Mouse (Mus musculus): ENCODE data around the gene Slit3.

The Slit3 gene

DNA sequence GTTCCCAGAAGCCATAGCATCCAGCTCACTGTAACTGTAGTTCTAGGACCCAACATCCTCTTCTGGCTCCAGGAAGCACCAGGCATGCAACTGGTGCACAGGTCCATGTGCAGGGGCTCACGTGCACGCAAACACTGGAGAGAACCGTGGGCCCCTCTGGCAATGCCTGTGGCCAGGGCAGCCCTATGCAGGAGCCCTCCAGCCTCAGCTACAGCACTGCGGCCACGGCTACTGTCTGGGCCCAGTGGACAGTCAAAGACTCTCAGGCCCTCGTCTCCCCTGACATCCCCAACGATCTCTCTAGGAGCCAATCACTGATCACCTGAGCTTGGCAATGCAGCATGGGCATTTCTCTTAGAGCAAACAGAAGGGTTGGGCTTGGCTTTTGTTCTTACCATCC is 572.6 kb downstream of the Slit3 start:
- DNase-seq (ENCODE audit: low spot score in 2 of 2) = no peak

- DNase-seq (ENCODE audit: low spot score in 2 of 2) = no peak
Measured at GRCm38 (mm10) chr11:35697476-35697875, 576.5 kb downstream of the Slit3 start.

DNA sequence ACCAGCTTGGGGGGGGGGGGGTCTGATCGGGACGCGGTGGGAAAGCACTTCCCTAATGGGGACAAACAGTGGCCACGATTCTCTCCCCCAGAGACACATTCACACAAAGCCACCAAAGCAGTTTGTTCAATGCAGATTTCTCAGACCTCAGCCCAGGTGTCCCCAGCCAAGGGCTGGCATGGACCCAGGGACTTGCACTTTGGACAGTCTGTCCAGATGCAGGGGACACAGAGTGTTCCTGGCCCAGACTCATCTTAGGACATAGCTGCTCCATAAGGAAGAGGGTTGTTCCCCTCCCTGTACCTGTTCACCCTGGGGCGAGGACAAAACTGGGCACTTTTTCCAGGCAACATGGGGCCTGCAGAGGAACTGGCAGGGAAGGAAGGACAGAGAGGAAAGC is 577.9 kb downstream of the Slit3 start:
- DNase-seq (ENCODE audit: low spot score in 2 of 2) = no peak

GRCm38 (mm10) chr11:35703471-35703870 is 582.4 kb downstream of the Slit3 start:
- DNase-seq (ENCODE audit: low spot score in 2 of 2) = no peak

GRCm38 (mm10) chr11:35704381-35704780 is 583.4 kb downstream of the Slit3 start:
- DNase-seq (ENCODE audit: low spot score in 2 of 2) = no peak

- DNase-seq (ENCODE audit: low spot score in 2 of 2) = no peak
Measured at GRCm38 (mm10) chr11:35704927-35705326, 583.9 kb downstream of the Slit3 start.

GRCm38 (mm10) chr11:35707431-35707830 is 586.4 kb downstream of the Slit3 start:
- DNase-seq (ENCODE audit: low spot score in 2 of 2) = no peak

GRCm38 (mm10) chr11:35711314-35711713 is 590.3 kb downstream of the Slit3 start:
- DNase-seq (ENCODE audit: low spot score in 2 of 2) = no peak

- DNase-seq (ENCODE audit: low spot score in 2 of 2) = no peak
Measured at GRCm38 (mm10) chr11:35718881-35719280, 597.9 kb downstream of the Slit3 start.

DNA sequence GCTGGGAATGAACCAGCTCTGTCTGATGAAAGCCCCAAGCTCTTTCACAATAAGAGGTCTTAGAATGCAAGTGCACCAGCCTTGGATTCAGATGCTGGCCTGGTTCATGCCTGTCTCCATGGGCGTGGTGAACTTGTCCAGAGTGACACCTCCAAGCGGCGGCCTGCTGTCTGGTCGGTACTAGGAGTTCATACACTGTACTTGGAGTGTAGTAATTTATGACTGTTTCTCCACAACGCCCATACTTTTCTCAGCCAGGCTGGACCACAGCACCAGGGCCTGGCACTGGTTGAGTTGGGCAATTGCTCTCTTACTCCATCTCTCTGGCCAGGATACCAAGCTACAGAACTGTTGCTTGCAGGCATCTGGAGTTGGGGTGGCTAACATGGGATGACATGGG is 602.9 kb downstream of the Slit3 start:
- no peak for DNase-seq (ENCODE audit: low spot score in 2 of 2)

- no peak for DNase-seq (ENCODE audit: low spot score in 2 of 2)
Measured at GRCm38 (mm10) chr11:35726341-35726846, 605.4 kb downstream of the Slit3 start.

DNA sequence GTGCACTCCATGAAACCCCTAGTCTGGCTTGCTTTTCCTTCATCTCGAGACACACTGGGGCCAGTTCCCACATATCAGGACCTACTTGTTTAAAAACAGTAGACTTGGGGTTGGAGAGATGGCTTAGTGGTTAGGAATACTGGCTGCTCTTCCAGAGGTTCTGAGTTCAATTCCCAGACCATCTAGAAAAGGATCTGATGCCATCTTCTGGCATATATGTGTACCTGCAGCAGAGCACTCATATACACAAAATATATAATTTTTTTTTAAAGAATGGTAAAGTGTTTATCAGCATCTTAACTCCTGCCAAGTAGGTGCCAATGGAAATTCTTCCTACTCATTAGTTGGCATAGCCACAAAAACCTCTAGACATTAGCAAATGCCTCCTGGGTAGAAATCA is 607.2 kb downstream of the Slit3 start:
- DNase-seq (ENCODE audit: low spot score in 2 of 2) = no peak

GRCm38 (mm10) chr11:35729186-35729585 is 608.2 kb downstream of the Slit3 start:
- DNase-seq (ENCODE audit: low spot score in 2 of 2) = no peak

- DNase-seq (ENCODE audit: low spot score in 2 of 2) = no peak
Measured at GRCm38 (mm10) chr11:35732366-35732765, 611.3 kb downstream of the Slit3 start.

DNA sequence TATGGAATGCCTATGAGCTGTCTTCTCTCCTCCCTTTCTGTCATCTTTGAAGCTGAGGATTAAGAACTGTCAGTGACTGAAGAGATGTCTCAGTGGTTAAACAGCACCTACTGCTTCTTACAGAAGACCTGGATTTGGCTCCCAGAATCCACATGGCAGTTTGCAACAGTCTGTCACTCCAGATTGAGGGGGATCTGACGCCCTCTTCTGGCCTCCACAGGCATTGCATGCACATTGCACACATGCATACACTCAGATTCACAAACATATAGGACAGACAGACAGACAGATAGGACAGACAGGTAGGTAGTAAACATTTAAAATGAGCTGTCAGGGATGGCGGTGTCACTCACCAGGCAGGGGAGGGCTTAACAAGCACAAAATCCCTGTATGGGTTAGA is 615.8 kb downstream of the Slit3 start:
- DNase-seq (ENCODE audit: low spot score in 2 of 2) = no peak

DNA sequence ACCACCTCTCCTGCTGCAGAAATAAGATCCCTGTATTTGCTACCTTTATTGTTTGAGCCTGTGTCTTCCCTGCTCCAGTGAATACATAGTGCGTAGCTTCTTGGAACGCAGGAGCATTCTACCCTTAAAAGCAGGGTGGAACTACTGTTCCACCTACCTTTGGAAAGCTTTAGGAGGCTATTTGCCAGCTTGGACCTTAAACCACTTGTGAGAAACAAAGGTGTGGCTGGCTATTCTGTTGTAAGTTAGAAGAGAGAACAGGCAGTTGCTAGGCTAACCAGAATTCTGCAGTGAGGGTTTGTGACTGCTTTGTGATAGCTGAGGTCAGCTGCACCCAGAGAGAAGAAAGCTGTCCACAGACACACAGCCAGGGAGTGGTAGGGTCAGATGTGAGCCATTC is 616.2 kb downstream of the Slit3 start:
- no peak for DNase-seq (ENCODE audit: low spot score in 2 of 2)

- DNase-seq (ENCODE audit: low spot score in 2 of 2) = no peak
Measured at GRCm38 (mm10) chr11:35738102-35738501, 617.1 kb downstream of the Slit3 start.

- peak; percentile 38 to 58 for DNase-seq (ENCODE audit: low spot score in 2 of 2)
Measured at GRCm38 (mm10) chr11:35743586-35743985, 622.6 kb downstream of the Slit3 start.

DNA sequence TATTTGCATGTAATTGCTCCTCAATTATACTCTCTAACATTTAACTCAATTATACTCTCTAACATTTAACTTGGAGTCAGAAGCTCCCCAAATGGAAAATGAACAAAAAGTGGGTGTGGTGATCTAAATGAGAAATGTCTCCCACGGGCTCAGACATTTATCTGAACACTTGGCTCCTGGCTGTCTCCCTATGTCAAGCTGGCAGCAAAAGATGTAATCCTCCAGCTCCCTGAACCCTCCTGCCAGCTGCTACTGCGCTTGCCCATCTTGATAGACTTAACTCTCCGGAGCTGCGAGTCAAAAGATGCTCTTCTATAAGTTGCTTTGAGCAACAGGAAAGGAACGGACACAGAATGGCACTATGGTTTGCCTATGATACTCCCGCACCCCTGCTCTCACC is 623.5 kb downstream of the Slit3 start:
- DNase-seq (ENCODE audit: low spot score in 2 of 2) = no peak

DNA sequence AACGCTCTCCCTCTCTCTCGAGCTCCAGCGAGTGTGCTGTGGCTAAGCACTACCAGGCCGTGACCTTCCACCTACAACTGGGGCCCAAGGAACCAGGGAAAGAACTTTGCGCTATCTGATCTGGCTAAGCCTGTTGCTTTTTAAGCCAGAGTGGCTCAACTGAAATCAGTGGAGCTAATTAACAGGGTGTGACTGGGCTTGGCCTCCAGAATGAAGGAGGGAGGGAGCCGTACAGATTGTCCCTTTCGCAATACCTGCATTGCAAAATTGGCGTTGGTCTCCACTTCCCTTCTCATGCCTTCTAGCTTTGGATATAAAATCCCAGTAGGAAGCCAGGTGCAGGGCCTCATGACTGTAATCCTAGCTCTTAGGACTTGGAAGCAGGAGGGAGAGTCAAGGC is 629.6 kb downstream of the Slit3 start:
- DNase-seq (ENCODE audit: low spot score in 2 of 2) = no peak

GRCm38 (mm10) chr11:35754906-35755418 is 633.9 kb downstream of the Slit3 start:
- no peak for DNase-seq (ENCODE audit: low spot score in 2 of 2)

DNA sequence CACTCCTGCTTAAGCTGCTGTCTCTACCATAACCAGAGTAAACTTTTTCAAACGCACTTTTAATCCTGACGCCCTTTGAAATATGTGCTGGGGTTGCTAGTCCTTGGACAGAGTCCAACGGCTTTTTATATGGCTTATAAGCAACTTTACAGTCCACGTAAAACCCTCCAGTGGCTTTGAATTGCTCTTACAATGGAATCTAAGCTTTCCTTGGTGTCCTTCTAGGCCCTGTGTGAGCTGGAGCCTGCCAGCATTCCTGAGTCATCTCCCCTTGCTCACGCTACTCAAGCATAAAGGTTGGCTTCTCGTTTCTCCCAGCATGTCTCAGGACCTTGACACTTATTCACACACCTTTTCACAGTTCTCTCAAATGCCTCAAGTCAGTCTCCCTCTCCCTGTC is 634.5 kb downstream of the Slit3 start:
- no peak for DNase-seq (ENCODE audit: low spot score in 2 of 2)

DNA sequence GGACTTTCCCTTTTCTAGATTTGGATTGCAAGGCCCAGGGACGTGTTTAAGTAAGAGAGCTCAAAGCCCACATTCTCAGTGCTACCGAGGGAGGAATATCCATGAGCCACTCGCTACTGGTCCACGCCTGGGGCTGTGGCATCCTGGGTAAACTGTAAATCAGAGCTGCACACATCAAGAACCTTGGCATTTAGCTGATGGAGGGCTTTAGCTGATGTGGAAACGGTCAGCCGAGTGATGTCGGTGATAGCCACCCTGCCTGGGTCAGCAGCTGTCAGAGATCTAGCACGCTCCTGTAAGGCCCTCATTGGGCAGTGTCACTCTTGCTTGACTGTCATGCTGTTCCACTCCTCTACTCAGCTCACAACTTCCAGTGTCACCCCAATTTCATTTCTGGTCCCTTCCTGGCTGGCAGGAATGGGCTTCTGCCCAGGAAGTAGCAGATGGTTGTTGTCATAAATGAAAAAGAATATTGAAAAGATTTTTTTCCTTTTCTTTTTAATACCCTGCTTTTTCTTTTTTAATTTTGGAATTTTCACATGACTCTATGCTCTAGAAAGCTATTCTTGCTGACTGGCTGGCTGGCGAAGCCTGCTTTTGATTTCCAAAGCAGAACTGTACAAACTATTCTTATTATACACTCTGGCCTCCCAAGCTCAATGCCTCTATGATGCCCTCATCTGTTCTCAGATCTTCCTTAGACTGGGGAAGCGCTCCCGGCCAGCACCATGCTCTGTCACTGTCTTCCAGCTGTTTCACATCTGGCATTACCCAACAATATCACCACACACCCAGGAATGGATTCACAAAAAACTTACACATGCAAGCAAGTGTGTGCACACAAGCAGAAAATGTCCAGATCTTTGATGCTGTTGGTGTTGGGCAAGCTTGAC is 635.6 kb downstream of the Slit3 start:
- peak in 1 of 2 experiments; percentile 30 for DNase-seq (ENCODE audit: low spot score in 2 of 2)
